Mouse (Mus musculus) inflammation-experienced regulatory T-cells, adult 6 months (primary cell): ENCODE data around the gene Yeats2. TPM values are rescaled to one million over a fixed set of nuclear protein-coding genes. Genes with fewer than 3 reads are reported as not detected.

Source experiments
- ATAC-seq: one replicate; pipeline ENCODE4 v1.8.0; 2017
- polyA plus RNA-seq, 3 experiments: library from polyadenylated mRNA; unstranded; fragments of 100-300 nt; shearing (Covaris generic); gene quantifications; one replicate each; pipeline ENCODE4 v1.2.1; 2017

Yeats2 gene
- polyA plus RNA-seq, 3 experiments from 2014 or later: 6.1 to 11.9 (median 9.4) TPM

GRCm38 (mm10) chr16:20191161-20191882 lies 50.5 kb downstream of the Yeats2 start:
- ATAC-seq: no peak

GRCm38 (mm10) chr16:20192043-20192442 lies 51.2 kb downstream of the Yeats2 start:
- ATAC-seq: no peak

GRCm38 (mm10) chr16:20195546-20195945 lies 54.7 kb downstream of the Yeats2 start:
- ATAC-seq: no peak

- ATAC-seq: no peak
These were observed 56.1 kb downstream of the Yeats2 start for GRCm38 (mm10) chr16:20196962-20197361.

GRCm38 (mm10) chr16:20199501-20200201 lies 58.8 kb downstream of the Yeats2 start:
- ATAC-seq: no peak

GRCm38 (mm10) chr16:20213591-20214226 lies 72.8 kb downstream of the Yeats2 start:
- peak; percentile 61 for ATAC-seq

GRCm38 (mm10) chr16:20222726-20223125 lies 81.9 kb downstream of the Yeats2 start:
- ATAC-seq: no peak

GRCm38 (mm10) chr16:20226676-20227075 lies 85.8 kb downstream of the Yeats2 start:
- no peak for ATAC-seq

- no peak for ATAC-seq
These were observed 86.6 kb downstream of the Yeats2 start for GRCm38 (mm10) chr16:20227504-20227903.

- ATAC-seq: no peak
These were observed 87.3 kb downstream of the Yeats2 start for GRCm38 (mm10) chr16:20228167-20228566.

GRCm38 (mm10) chr16:20234406-20234805 lies 93.5 kb downstream of the Yeats2 start:
- no peak for ATAC-seq

GRCm38 (mm10) chr16:20237426-20237825 lies 96.6 kb downstream of the Yeats2 start:
- ATAC-seq: no peak

GRCm38 (mm10) chr16:20238646-20239045 lies 97.8 kb downstream of the Yeats2 start:
- no peak for ATAC-seq

- no peak for ATAC-seq
These were observed 99.9 kb downstream of the Yeats2 start, which contains the start of gene Map6d1 for GRCm38 (mm10) chr16:20240468-20241414. TSS of gene Map6d1 (minus strand) at chr16:20241358.

GRCm38 (mm10) chr16:20247103-20247502 lies 106.2 kb downstream of the Yeats2 start:
- ATAC-seq: no peak

GRCm38 (mm10) chr16:20248442-20249174 lies 107.7 kb downstream of the Yeats2 start:
- ATAC-seq: no peak

GRCm38 (mm10) chr16:20257926-20258325 lies 117.1 kb downstream of the Yeats2 start:
- no peak for ATAC-seq

GRCm38 (mm10) chr16:20265089-20265488 lies 124.2 kb downstream of the Yeats2 start:
- ATAC-seq: no peak

GRCm38 (mm10) chr16:20271339-20271738 lies 130.5 kb downstream of the Yeats2 start:
- no peak for ATAC-seq

GRCm38 (mm10) chr16:20272994-20273393 lies 132.1 kb downstream of the Yeats2 start:
- ATAC-seq: no peak

- no peak for ATAC-seq
These were observed 138.5 kb downstream of the Yeats2 start for GRCm38 (mm10) chr16:20279395-20279794.

GRCm38 (mm10) chr16:20280238-20280637 lies 139.4 kb downstream of the Yeats2 start:
- no peak for ATAC-seq
